Comparison of ENCODE assay signal across 28 mouse cellular contexts in genomic region chrX:169846187-169846586, GRCm38 (mm10).
A peak's percentile ranks its signal among the peaks of the same experiment; 100 is the strongest.
DNase-seq lines count a peak whose midpoint lies in the region; ATAC-seq and TF ChIP-seq lines count a peak whose summit lies in the region.
"Had no signal": no experiment of that assay in that cellular context is flagged by ENCODE, and none has a peak within 500 bp of the region (broad histone marks: within the 10 kb centered on the region; RNA-seq: fewer than 3 reads in every experiment).

No protein-coding gene starts in this region.

- H3K4me3 ChIP-seq in hindbrain, embryonic 10.5 days: no peak overlapping the region
- no peak overlapping the region for H3K4me3 ChIP-seq in hindbrain, embryonic 12.5 days
- no peak overlapping the region for H3K4me3 ChIP-seq in kidney, postnatal 0 days (replicated peaks; ENCODE audit: low read depth, low read length)
- H3K4me3 ChIP-seq in midbrain, embryonic 11.5 days (ENCODE audit: low read depth, low read length): no peak overlapping the region
- no peak overlapping the region for H3K4me3 ChIP-seq in midbrain, embryonic 16.5 days (ENCODE audit: low read depth, low read length)
- H3K4me3 ChIP-seq: embryonic facial prominence, embryonic 13.5 days; embryonic facial prominence, embryonic 15.5 days; forebrain, embryonic 13.5 days; forebrain, embryonic 15.5 days had no signal

- TF ChIP-seq POLR2A in brain, embryonic 14.5 days (IDR thresholded peaks at IDR 0.05; ENCODE audit: borderline replicate concordance, extremely low read depth, insufficient read depth, insufficient read length, poor library complexity, severe bottlenecking): no peak

- H3K27me3 ChIP-seq in hindbrain, embryonic 10.5 days (ENCODE audit: insufficient read depth, poor library complexity, severe bottlenecking): peaks cover 50% of the 10 kb centered on the region
- H3K27me3 ChIP-seq in hindbrain, embryonic 12.5 days: peaks cover 14% of the 10 kb centered on the region; the same call in 1 of the 2 replicates
- no peaks in the 10 kb centered on the region for H3K27me3 ChIP-seq in kidney, postnatal 0 days (ENCODE audit: insufficient read depth, low read length)
- peaks cover 3% of the 10 kb centered on the region for H3K27me3 ChIP-seq in midbrain, embryonic 11.5 days (ENCODE audit: control insufficient read depth, insufficient read depth, low read length)
- H3K27me3 ChIP-seq in midbrain, embryonic 16.5 days (ENCODE audit: control insufficient read depth, insufficient read depth, low read depth, low read length): no peaks in the 10 kb centered on the region
- H3K27me3 ChIP-seq: CH12.LX; forebrain, embryonic 15.5 days; Patski had no signal

- H3K4me1 ChIP-seq in hindbrain, embryonic 10.5 days (replicated peaks): peaks cover 38% of the 10 kb centered on the region
- H3K4me1 ChIP-seq in hindbrain, embryonic 12.5 days: 0 out of 2 replicates have a peak, but pooled peaks cover 6% of the 10 kb centered on the region
- H3K4me1 ChIP-seq in kidney, postnatal 0 days (replicated peaks; ENCODE audit: insufficient read depth, low read length): no peaks in the 10 kb centered on the region
- H3K4me1 ChIP-seq in midbrain, embryonic 11.5 days (ENCODE audit: control insufficient read depth, insufficient read depth, low read length): peaks cover 7% of the 10 kb centered on the region
- H3K4me1 ChIP-seq in midbrain, embryonic 16.5 days (ENCODE audit: control insufficient read depth, insufficient read depth, low read length): 0 out of 2 replicates have a peak, but pooled peaks cover 5% of the 10 kb centered on the region
- H3K4me1 ChIP-seq: embryonic facial prominence, embryonic 13.5 days; embryonic facial prominence, embryonic 15.5 days had no signal

- H3K9me3 ChIP-seq in hindbrain, embryonic 10.5 days: no peaks in the 10 kb centered on the region
- no peaks in the 10 kb centered on the region for H3K9me3 ChIP-seq in hindbrain, embryonic 12.5 days (replicated peaks)
- H3K9me3 ChIP-seq in kidney, postnatal 0 days (replicated peaks; ENCODE audit: low read length): no peaks in the 10 kb centered on the region
- H3K9me3 ChIP-seq in midbrain, embryonic 11.5 days (ENCODE audit: control insufficient read depth, low read length): no peaks in the 10 kb centered on the region
- H3K9me3 ChIP-seq in midbrain, embryonic 16.5 days (replicated peaks; ENCODE audit: control insufficient read depth, low read length, poor library complexity, severe bottlenecking): no peaks in the 10 kb centered on the region
- H3K9me3 ChIP-seq: embryonic facial prominence, embryonic 13.5 days; embryonic facial prominence, embryonic 15.5 days; forebrain, embryonic 13.5 days; forebrain, embryonic 15.5 days; G1E had no signal

- no peak for DNase-seq in hindbrain, embryonic 10.5 days (ENCODE audit: low spot score)
- DNase-seq in kidney, postnatal 0 days (ENCODE audit: low spot score): peak; percentile 7
- no peak for DNase-seq in kidney, postnatal 14 days
- DNase-seq in midbrain, embryonic 11.5 days (ENCODE audit: low spot score, missing footprints): peak; percentile 88
- peak; percentile 63 for DNase-seq in brain, embryonic 14.5 days (ENCODE audit: low read depth)
- DNase-seq in frontal cortex, postnatal 10 days (ENCODE audit: low spot score in 2 of 2): no peak
- DNase-seq: adrenal gland, adult 8-10 months; adrenal gland, postnatal 14 days; adrenal gland, postnatal 36 days; B cell, adult 2 months; cerebellum, adult 11 months; cerebellum, adult 18-20 months; cerebellum, adult 8-10 months; cerebellum, adult 9-11 months; cerebellum, postnatal 14 days; cerebellum, postnatal 36 days; embryo, embryonic 11 days had no signal

- no peak for TF ChIP-seq CTCF in kidney, postnatal 0 days (IDR thresholded peaks at IDR 0.05; ENCODE audit: low read depth)
- TF ChIP-seq CTCF in brain, embryonic 14.5 days (IDR thresholded peaks at IDR 0.05; ENCODE audit: borderline replicate concordance, extremely low read depth, insufficient read depth, insufficient read length): no peak

- no peak overlapping the region for H3K4me2 ChIP-seq in hindbrain, embryonic 12.5 days (replicated peaks)
- H3K4me2 ChIP-seq in kidney, postnatal 0 days (ENCODE audit: low read length): no peak overlapping the region
- no peak overlapping the region for H3K4me2 ChIP-seq in midbrain, embryonic 11.5 days
- H3K4me2 ChIP-seq in midbrain, embryonic 16.5 days (ENCODE audit: low read length): no peak overlapping the region
- H3K4me2 ChIP-seq: embryonic facial prominence, embryonic 13.5 days; embryonic facial prominence, embryonic 15.5 days; forebrain, embryonic 13.5 days; forebrain, embryonic 15.5 days had no signal

- no peaks in the 10 kb centered on the region for H3K36me3 ChIP-seq in hindbrain, embryonic 10.5 days
- H3K36me3 ChIP-seq in hindbrain, embryonic 12.5 days: no peaks in the 10 kb centered on the region
- no peaks in the 10 kb centered on the region for H3K36me3 ChIP-seq in kidney, postnatal 0 days (ENCODE audit: insufficient read depth, low read length)
- no peaks in the 10 kb centered on the region for H3K36me3 ChIP-seq in midbrain, embryonic 11.5 days (ENCODE audit: control insufficient read depth, insufficient read depth, low read length)
- no peaks in the 10 kb centered on the region for H3K36me3 ChIP-seq in midbrain, embryonic 16.5 days (ENCODE audit: control insufficient read depth, insufficient read depth, low read length)
- H3K36me3 ChIP-seq: embryonic facial prominence, embryonic 13.5 days; embryonic facial prominence, embryonic 15.5 days; forebrain, embryonic 15.5 days; G1E had no signal

- no peak for ATAC-seq in hindbrain, embryonic 12.5 days (ENCODE audit: low FRiP score)
- no peak for ATAC-seq in kidney, postnatal 0 days (replicated peaks; ENCODE audit: low FRiP score, low read depth)
- ATAC-seq in midbrain, embryonic 11.5 days (ENCODE audit: low FRiP score): no peak
- no peak for ATAC-seq in midbrain, embryonic 16.5 days
- ATAC-seq: activated CD4-positive, CD25-positive, alpha-beta regulatory T cell, adult 4 months; CD4-positive, CD25-positive, alpha-beta regulatory T cell, adult 4 months; forebrain, embryonic 13.5 days; forebrain, embryonic 15.5 days; Patski had no signal

- peak overlapping the region; percentile 46 for H3K27ac ChIP-seq in hindbrain, embryonic 10.5 days
- H3K27ac ChIP-seq in hindbrain, embryonic 12.5 days: no peak overlapping the region
- no peak overlapping the region for H3K27ac ChIP-seq in kidney, postnatal 0 days
- H3K27ac ChIP-seq in midbrain, embryonic 11.5 days (ENCODE audit: low read depth, low read length): peak overlapping the region; percentile 20; the same call in 1 of the 2 replicates
- H3K27ac ChIP-seq in midbrain, embryonic 16.5 days (ENCODE audit: low read length): no peak overlapping the region
- H3K27ac ChIP-seq: embryonic facial prominence, embryonic 13.5 days; embryonic facial prominence, embryonic 15.5 days; forebrain, embryonic 13.5 days had no signal

- 35% methylated on average over 3 of the region's 3 CpGs for WGBS in hindbrain, embryonic 10.5 days
- 44% methylated on average over 3 of the region's 3 CpGs for WGBS in hindbrain, embryonic 12.5 days
- WGBS in kidney, postnatal 0 days: 56% methylated on average over 3 of the region's 3 CpGs
- 25% methylated on average over 3 of the region's 3 CpGs for WGBS in midbrain, embryonic 11.5 days
- 23% methylated on average over 3 of the region's 3 CpGs for WGBS in midbrain, embryonic 16.5 days

- no peak overlapping the region for H3K9ac ChIP-seq in hindbrain, embryonic 12.5 days
- H3K9ac ChIP-seq in kidney, postnatal 0 days (ENCODE audit: low read depth, low read length): no peak overlapping the region
- no peak overlapping the region for H3K9ac ChIP-seq in midbrain, embryonic 11.5 days (ENCODE audit: low read length)
- H3K9ac ChIP-seq in midbrain, embryonic 16.5 days (ENCODE audit: low read depth, low read length): no peak overlapping the region
- H3K9ac ChIP-seq: embryonic facial prominence, embryonic 13.5 days; embryonic facial prominence, embryonic 15.5 days; forebrain, embryonic 13.5 days; forebrain, embryonic 15.5 days had no signal

Comparison
In these comparisons a context has a peak if more than half of its experiments do, and no peak if none do; other contexts are left out.
1. DNase-seq: peak in kidney, postnatal 0 days (single experiment), midbrain, embryonic 11.5 days (single experiment) and brain, embryonic 14.5 days (single experiment); none in hindbrain, embryonic 10.5 days (single experiment), kidney, postnatal 14 days (single experiment) and frontal cortex, postnatal 10 days (0 of 2).
2. H3K27ac ChIP-seq: peak in hindbrain, embryonic 10.5 days (single experiment) and midbrain, embryonic 11.5 days (single experiment); none in hindbrain, embryonic 12.5 days (single experiment), kidney, postnatal 0 days (single experiment) and midbrain, embryonic 16.5 days (single experiment).